Mouse (Mus musculus) heart, embryonic 16.5 days (tissue): ENCODE results near the gene Myh7. TPM values are rescaled to one million over a fixed set of nuclear protein-coding genes. Genes with fewer than 3 reads are reported as not detected.

Experiments
- ATAC-seq: fragments of 200-750 bp; cut with Nextera tagmentation; replicated peaks from 2 replicates; pipeline ENCODE4 v1.8.0; 2017; ENCODE audit warnings: moderate number of reproducible peaks; ENCODE audit not compliant: insufficient read depth, low FRiP score; ENCODE audit errors: extremely low read depth
- H3K27ac ChIP-seq: fragments of 300-500 bp; sonication (generic); 2 replicates; pipeline ENCODE4 v1.5.1; 2014; ENCODE audit warnings: mild to moderate bottlenecking, low read length, control low read depth, moderate library complexity
- H3K27me3 ChIP-seq: fragments of 300-500 bp; sonication (generic); 2 replicates; pipeline ENCODE4 v1.6.1; 2014; ENCODE audit warnings: low read length, mixed read lengths; ENCODE audit not compliant: control insufficient read depth, insufficient read depth
- H3K36me3 ChIP-seq: fragments of 300-500 bp; sonication (generic); 2 replicates; pipeline ENCODE4 v1.6.1; 2014; ENCODE audit not compliant: control insufficient read depth, insufficient read depth
- H3K4me1 ChIP-seq: fragments of 300-500 bp; sonication (generic); 2 replicates; pipeline ENCODE4 v1.6.1; 2014; ENCODE audit warnings: low read length, mixed read lengths; ENCODE audit not compliant: control insufficient read depth, insufficient read depth
- H3K4me2 ChIP-seq: fragments of 300-500 bp; sonication (generic); 2 replicates; pipeline ENCODE4 v1.6.1; 2014; ENCODE audit warnings: low read depth, mild to moderate bottlenecking, control low read depth, low read length
- H3K4me3 ChIP-seq: fragments of 300-500 bp; sonication (generic); 2 replicates; pipeline ENCODE4 v1.5.1; 2014; ENCODE audit warnings: mild to moderate bottlenecking, control low read depth, low read length
- H3K9ac ChIP-seq: fragments of 300-500 bp; sonication (generic); 2 replicates; pipeline ENCODE4 v1.6.1; 2014; ENCODE audit warnings: low read length, control low read depth
- H3K9me3 ChIP-seq: fragments of 300-500 bp; sonication (generic); replicated peaks from 2 replicates; pipeline ENCODE4 v1.6.1; 2016; ENCODE audit warnings: low read length; ENCODE audit not compliant: control insufficient read depth
- WGBS: fragments of 180-500 bp; shearing (Covaris S2); extraction: QIAGEN DNeasy Blood & Tissue Kit; methylation state at CpG from one replicate; pipeline ENCODE4 v1.1.7; 2014; 5-methylcytosine and 5-hydroxymethylcytosine counted together
- polyA plus RNA-seq: library from polyadenylated mRNA; unstranded; fragments of >200 nt; fragmentation: Nextera tagmentation; extraction: Ambion mirVana; gene quantifications from 2 replicates; pipeline ENCODE4 v1.2.1, GENCODE M21; 2015

The Myh7 gene
- polyA plus RNA-seq, 1 experiment from 2014 or later: 6,075 TPM

DNA sequence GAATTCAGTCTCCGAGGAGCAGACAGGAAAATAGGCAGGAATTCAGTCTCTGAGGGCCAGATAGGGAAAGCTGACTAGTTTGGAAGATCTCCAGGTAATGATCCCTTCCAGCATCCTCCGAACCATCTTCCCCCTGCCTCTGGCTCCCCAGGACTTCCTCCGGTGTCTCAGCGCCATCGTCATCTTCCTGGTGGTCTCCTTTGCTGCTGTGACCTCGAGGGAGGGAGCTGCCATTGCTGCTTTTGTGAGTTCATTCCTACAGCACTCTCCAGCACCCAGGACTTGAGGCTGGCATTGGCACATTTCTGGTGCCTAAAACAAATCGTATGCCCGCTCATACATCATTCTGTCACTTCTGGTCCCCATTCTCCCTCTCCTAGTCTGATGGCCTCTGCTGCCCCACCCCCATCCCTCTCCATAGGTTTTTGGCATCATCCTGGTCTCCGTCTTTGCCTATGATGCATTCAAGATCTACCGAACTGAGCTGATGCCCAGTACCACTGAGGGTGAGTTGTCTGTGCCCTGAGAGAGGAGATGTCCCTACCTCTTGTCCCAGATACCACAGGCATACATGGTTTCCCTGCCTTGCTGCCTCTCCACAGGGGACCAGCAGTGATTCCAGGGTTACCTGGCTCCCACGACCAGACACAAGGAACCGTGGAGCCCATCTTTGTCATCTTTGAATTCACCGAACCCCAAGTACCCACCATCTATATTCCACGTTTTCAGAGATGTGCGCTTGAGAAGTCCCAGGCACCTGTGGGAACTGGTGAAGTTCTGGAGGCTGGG is 55.8 kb downstream of the Myh7 start:
- 55% methylated on average over 15 of the region's 15 CpGs for WGBS
- Histone ChIP-seq H3K36me3 (peaks cover 10% of the 10 kb centered on the region), H3K4me2 (no peak overlapping the region), H3K27ac (no peak overlapping the region), H3K27me3 (no peaks in the 10 kb centered on the region), H3K4me1 (no peaks in the 10 kb centered on the region; the same call in 1 of the 2 replicates), H3K9me3 (no peaks in the 10 kb centered on the region), H3K4me3 (no peak overlapping the region), H3K9ac (no peak overlapping the region)
- no peak for ATAC-seq

GRCm38 (mm10) chr14:54937361-54938182 is 56.9 kb downstream of the Myh7 start:
- Histone ChIP-seq H3K27ac (0 out of 2 replicates have a peak overlapping the region, but pooled peaks have one; percentile 16), H3K27me3 (no peaks in the 10 kb centered on the region), H3K4me2 (no peak overlapping the region), H3K9me3 (no peaks in the 10 kb centered on the region), H3K9ac (no peak overlapping the region), H3K4me3 (no peak overlapping the region), H3K36me3 (peaks cover 4% of the 10 kb centered on the region; the same call in 1 of the 2 replicates), H3K4me1 (peaks cover 3% of the 10 kb centered on the region; the same call in 1 of the 2 replicates)
- WGBS: 68% methylated on average over 16 of the region's 16 CpGs
- 0 out of 2 replicates have a peak, but pooled peaks have one; percentile 5 for ATAC-seq

DNA sequence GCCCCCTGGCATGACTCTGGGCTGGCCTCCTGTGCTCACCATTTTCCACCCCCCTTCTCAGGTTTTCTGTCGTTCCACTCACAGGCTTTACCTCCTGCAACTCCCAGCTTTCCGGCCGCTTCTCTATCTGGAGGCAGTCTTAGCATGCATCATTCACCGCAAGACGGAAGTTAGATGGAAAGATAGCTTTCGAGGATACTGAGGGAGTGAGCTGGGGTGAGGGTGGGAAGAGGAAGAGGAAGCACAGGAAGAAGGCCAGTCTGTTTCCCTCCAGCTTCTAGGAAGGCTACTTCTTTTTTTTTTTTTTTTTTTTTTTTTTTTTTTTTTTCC is 57.6 kb downstream of the Myh7 start:
- Histone ChIP-seq H3K27me3 (no peaks in the 10 kb centered on the region), H3K4me3 (no peak overlapping the region), H3K27ac (peak overlapping the region; percentile 41; the same call in 1 of the 2 replicates), H3K4me2 (peak overlapping the region; percentile 17; the same call in 1 of the 2 replicates), H3K9ac (no peak overlapping the region), H3K36me3 (peaks cover 3% of the 10 kb centered on the region; the same call in 1 of the 2 replicates), H3K9me3 (no peaks in the 10 kb centered on the region), H3K4me1 (peaks cover 3% of the 10 kb centered on the region; the same call in 1 of the 2 replicates)
- WGBS: 17% methylated on average over 6 of the region's 6 CpGs
- ATAC-seq: no peak

DNA sequence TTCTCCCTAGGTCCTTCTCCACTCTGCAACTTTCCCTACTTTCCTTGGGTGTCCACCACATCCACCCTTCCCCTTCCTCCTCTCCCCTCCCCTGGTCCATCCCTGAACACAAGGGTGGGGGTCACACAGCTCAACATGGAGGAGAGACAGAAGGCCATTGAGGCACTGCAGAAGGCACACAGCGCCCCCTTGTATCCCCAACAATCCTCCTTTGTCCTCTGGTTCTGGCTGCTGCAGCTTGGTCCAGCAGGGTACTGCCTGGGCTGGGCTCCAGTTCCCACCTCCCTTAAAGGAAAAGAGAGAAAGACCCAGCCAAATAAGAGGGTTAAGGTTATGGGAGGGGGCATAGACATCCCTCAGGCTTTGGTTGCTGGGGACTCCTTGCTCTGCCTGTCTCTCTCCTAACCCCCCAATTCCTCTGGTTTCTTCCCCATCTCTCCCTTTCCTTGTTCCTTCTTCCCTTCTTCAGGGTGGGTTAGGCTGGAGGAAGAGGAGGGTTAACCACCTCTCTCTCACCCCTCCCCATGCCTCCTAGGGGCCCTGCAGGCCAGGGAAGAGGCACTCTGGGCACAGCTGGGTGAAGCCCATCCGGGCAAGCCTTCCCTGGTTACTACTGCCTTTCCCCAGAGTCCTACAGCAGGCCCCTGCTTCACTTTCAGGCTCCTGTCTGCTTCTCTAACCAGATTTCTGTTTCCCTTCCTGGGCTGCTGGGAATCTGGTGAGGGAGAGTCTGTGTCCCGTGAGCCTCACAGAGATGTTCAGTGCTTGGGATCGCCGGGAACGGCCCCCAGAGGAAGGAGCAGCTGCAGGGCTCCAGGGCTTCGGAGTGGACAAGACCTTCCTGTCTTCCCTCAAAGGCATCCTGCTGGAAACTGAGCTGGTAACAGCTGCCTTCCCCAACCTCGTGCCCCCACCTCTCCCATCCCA is 58.3 kb downstream of the Myh7 start, which contains the start of gene Cmtm5:
Cmtm5 (plus strand) TSS at position 358 of the 927 bp plus-strand sequence.
- Histone ChIP-seq H3K9ac (peak within 1 kb of the TSS; percentile 18; the same call in 1 of the 2 replicates), H3K9me3 (no peaks in the 10 kb centered on the region), H3K27ac (peak within 1 kb of the TSS; percentile 41; the same call in 1 of the 2 replicates), H3K36me3 (no peaks in the 10 kb centered on the region), H3K27me3 (no peaks in the 10 kb centered on the region), H3K4me2 (peak within 1 kb of the TSS; percentile 17; the same call in 1 of the 2 replicates), H3K4me3 (no peak within 1 kb of the TSS), H3K4me1 (peaks cover 3% of the 10 kb centered on the region; the same call in 1 of the 2 replicates)
- 25% methylated on average over 8 of the region's 8 CpGs for WGBS
- ATAC-seq: no peak

DNA sequence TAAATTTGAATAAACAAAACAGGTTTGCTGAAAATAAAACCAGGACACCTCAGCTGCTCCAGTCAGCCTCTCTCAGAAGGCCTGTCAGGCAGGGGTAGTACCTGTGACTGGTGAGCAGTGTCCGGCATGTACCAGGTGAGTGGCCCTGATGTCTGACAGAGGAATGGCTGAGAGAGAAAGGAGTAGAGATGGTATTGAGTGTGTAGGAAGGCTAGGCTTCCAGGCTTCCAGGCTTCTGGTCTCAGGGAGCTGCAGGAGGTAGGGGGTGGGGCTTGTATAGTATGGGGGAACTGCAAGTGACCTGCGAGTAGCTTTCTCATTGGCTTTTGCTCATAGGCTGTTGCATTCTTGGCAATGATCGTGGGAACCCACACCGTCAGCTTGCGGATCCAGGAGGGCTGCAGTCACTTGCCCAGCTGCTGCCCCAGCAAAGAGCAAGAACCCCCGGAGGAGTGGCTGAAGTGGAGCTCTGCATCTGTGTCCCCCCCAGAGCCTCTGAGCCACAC is 61.7 kb downstream of the Myh7 start, which contains the start of gene Il25:
Il25 (plus strand) TSS at position 51 of the 506 bp plus-strand sequence.
- H3K27me3 ChIP-seq: no peaks in the 10 kb centered on the region
- no peak within 1 kb of the TSS for H3K4me2 ChIP-seq
- no peak within 1 kb of the TSS for H3K4me3 ChIP-seq
- ATAC-seq: no peak
- H3K9me3 ChIP-seq: no peaks in the 10 kb centered on the region
- WGBS: 26% methylated on average over 6 of the region's 6 CpGs
- no peak within 1 kb of the TSS for H3K27ac ChIP-seq
- H3K36me3 ChIP-seq: no peaks in the 10 kb centered on the region
- H3K9ac ChIP-seq: no peak within 1 kb of the TSS
- peaks cover 3% of the 10 kb centered on the region; the same call in 1 of the 2 replicates for H3K4me1 ChIP-seq

- H3K4me1 ChIP-seq: peaks cover 6% of the 10 kb centered on the region; the same call in 1 of the 2 replicates
- no peak for ATAC-seq
- H3K9ac ChIP-seq: no peak overlapping the region
- no peaks in the 10 kb centered on the region for H3K36me3 ChIP-seq
- peaks cover 9% of the 10 kb centered on the region for H3K27me3 ChIP-seq
- 25% methylated on average over 2 of the region's 2 CpGs for WGBS
- no peak overlapping the region for H3K4me2 ChIP-seq
- no peak overlapping the region for H3K4me3 ChIP-seq
- H3K27ac ChIP-seq: no peak overlapping the region
- H3K9me3 ChIP-seq: no peaks in the 10 kb centered on the region
These were observed 64.0 kb downstream of the Myh7 start for GRCm38 (mm10) chr14:54930431-54930830.

DNA sequence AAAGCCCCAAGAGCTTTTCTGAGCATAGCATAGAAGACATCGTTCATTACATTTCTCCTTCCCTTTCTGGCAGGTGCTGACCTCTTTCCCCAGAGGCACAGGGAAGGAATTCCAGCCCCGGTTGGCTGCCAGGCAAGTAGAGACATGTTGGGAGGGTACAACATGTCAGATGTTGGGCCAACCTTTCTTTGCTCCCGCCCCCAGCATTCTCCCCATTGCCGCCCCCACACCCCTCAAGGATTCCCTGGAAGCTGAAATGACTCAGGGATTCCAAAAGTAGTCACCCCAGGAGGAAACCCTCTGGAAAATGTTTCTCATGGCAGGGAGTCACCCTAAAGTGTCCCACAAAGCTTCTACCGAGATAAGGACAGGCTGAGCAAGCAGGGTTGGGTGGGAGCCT is 64.6 kb downstream of the Myh7 start:
- Histone ChIP-seq H3K4me2 (no peak overlapping the region), H3K9me3 (no peaks in the 10 kb centered on the region), H3K4me1 (peaks cover 12% of the 10 kb centered on the region), H3K27ac (no peak overlapping the region), H3K4me3 (no peak overlapping the region), H3K9ac (no peak overlapping the region), H3K36me3 (no peaks in the 10 kb centered on the region), H3K27me3 (peaks cover 12% of the 10 kb centered on the region)
- ATAC-seq: no peak
- 58% methylated on average over 5 of the region's 5 CpGs for WGBS

DNA sequence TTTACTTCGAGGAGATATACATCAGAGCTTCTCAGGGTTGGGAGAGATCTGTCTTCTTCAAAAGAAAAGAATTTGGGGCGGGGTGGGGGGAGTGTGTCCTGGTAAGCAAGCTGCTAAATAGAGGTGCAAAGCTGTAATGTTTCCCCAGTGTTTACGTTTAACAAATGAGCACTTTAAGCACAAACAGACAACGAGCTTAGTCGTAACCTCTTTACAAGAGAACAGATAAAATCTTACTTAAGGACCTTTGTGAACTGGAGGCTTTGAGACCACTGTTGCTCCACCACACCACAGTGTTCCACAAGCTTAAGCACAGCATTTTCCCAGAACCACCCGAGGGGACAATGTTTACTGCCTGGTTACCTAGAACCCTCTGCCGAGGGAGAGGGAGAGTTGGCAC is 67.1 kb downstream of the Myh7 start:
- WGBS: 42% methylated on average over 7 of the region's 7 CpGs
- Histone ChIP-seq H3K9me3 (no peaks in the 10 kb centered on the region), H3K27ac (peak overlapping the region; percentile 91), H3K27me3 (peaks cover 15% of the 10 kb centered on the region), H3K36me3 (no peaks in the 10 kb centered on the region), H3K9ac (peak overlapping the region; percentile 88), H3K4me3 (peak overlapping the region; percentile 65), H3K4me2 (peak overlapping the region; percentile 97), H3K4me1 (peaks cover 21% of the 10 kb centered on the region)
- ATAC-seq: no peak
